Mouse (Mus musculus): Measurements from ENCODE around the gene Zfp606.

Gene Zfp606

GRCm38 (mm10) chr7:12478158-12479008, at the start of gene Zfp606:
Zfp606 (plus strand) TSS chr7:12478293.
- DNase-seq = peak; percentile 91 to 92

- DNase-seq = no peak
Measured at GRCm38 (mm10) chr7:12479009-12479346, 885 bp downstream of the Zfp606 start.

GRCm38 (mm10) chr7:12479525-12479924, 1.4 kb downstream of the Zfp606 start:
- peak in 1 of 2 experiments; percentile 10 for DNase-seq

- DNase-seq = no peak
Measured at GRCm38 (mm10) chr7:12483771-12484170, 5.7 kb downstream of the Zfp606 start.

GRCm38 (mm10) chr7:12485956-12486355, 7.9 kb downstream of the Zfp606 start:
- DNase-seq = no peak

DNA sequence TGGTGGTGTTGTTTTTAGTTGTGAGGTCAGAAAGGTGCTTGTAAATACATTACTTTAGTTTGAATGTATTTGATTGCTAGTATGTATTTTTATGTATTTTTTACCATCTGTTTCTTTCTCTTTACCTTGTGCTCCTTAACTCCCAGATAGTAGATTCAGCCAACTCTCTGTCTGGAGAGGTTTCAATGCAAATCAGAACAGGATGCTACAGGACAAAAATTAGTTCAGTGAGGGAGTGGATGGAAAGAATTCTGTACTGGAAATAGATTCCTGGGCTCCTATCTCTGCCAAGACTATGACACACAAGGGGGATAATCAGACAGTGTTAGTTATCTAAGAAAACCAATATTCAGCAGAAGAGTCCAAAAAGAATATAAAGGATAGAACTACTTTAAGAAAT, 8.6 kb downstream of the Zfp606 start:
- DNase-seq = no peak

DNA sequence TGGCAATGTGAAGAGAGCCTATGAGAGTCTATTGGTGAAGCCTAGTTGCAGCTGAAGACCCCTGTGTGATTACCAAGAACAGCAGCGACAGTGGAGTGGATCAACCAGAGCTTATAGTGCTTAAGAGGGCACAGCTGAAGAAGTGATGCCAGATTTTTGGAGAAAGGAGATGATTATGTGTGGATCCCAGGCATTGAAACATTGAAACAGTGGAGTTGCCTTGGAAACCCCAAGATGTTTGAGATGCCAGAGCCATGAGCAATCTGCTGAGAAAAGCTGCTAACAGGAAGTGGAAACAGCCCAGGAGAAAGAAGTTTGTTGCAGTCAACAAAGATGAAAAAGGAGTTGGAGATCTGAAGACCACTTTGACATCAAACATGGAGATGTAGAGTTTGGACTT, 32.8 kb downstream of the Zfp606 start:
- DNase-seq = no peak

DNA sequence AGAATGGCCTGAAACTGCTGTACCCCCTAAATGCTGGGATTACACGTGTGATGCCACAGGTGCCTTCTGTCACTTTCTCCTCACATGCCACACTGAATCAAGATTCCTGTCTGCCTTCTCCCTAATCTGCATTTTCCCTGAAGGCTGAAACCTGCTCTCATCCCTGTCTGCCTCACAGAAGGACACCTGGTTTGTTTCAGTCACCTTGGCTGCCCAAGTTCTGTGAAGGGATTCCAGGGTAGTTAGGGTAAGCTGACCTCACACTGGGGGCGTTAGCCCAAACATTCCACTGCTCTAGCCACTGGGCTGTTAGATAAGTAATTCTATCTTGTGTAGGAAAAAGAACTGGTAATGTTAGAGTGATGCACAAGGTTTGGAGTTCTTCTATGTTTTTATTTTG, 34.1 kb downstream of the Zfp606 start, which contains the start of gene 2900092C05Rik:
2900092C05Rik (plus strand) TSS at position 301 of the 400 bp plus-strand sequence.
- DNase-seq = no peak
